8 mouse cellular contexts compared by ENCODE assay signal in the genomic region with DNA sequence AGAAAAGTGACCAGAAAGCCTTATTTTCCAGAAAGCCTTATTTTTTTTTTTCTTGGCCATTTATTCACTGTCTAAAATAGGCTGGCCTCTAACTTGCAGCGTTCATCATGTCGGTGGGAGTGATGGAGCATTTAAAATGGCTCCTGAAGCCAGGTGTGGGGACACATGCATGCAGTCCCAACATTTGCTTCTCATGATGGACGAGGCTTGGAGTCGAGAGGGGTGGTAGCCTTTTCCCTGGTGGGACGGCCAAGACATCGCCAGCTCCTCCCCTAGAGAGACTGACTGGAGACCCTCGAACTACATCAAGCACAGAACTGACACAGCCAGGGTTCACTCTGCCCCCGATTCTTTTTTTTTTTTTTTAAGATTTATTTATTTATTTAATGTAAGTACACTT. TPM values are rescaled to one million over a fixed set of nuclear protein-coding genes. Genes with fewer than 3 reads are reported as not detected.
DNase-seq lines count a peak whose midpoint lies in the region; ATAC-seq lines count a peak whose summit lies in the region.

No protein-coding gene starts in this region.

- peak overlapping the region; percentile 43; the same call in 1 of the 2 replicates for H3K9ac ChIP-seq in forebrain, embryonic 11.5 days (ENCODE audit: low read length)
- no peak overlapping the region for H3K9ac ChIP-seq in liver, embryonic 13.5 days

- peak; percentile 11; the same call in 1 of the 2 replicates for ATAC-seq in frontal cortex, adult (ENCODE audit: low TSS enrichment)
- peak; percentile 40 for ATAC-seq in forebrain, embryonic 11.5 days (replicated peaks; ENCODE audit: low FRiP score)
- no peak for ATAC-seq in liver, embryonic 13.5 days (ENCODE audit: low read depth)

- H3K9me3 ChIP-seq in forebrain, embryonic 11.5 days (ENCODE audit: control insufficient read depth, low read length) = no peaks in the 10 kb centered on the region
- no peaks in the 10 kb centered on the region for H3K9me3 ChIP-seq in liver, embryonic 13.5 days (replicated peaks)

- no peak overlapping the region for H3K27ac ChIP-seq in forebrain, embryonic 11.5 days (ENCODE audit: low read depth, low read length)
- no peak overlapping the region for H3K27ac ChIP-seq in liver, embryonic 13.5 days

- H3K4me2 ChIP-seq in forebrain, embryonic 11.5 days (ENCODE audit: low read depth, low read length, severe bottlenecking) = peak overlapping the region; percentile 48
- H3K4me2 ChIP-seq in liver, embryonic 13.5 days = peak overlapping the region; percentile 57

- peak overlapping the region; percentile 27 for H3K4me3 ChIP-seq in forebrain, embryonic 11.5 days (ENCODE audit: low read depth, low read length)
- H3K4me3 ChIP-seq in liver, embryonic 13.5 days (replicated peaks) = peak overlapping the region; percentile 28

- 18% methylated on average over 8 of the region's 8 CpGs for WGBS in forebrain, embryonic 11.5 days
- WGBS in liver, embryonic 13.5 days (ENCODE audit: insufficient replicate concordance) = 24% methylated on average over 8 of the region's 8 CpGs

- no peaks in the 10 kb centered on the region for H3K36me3 ChIP-seq in forebrain, embryonic 11.5 days (ENCODE audit: control insufficient read depth, insufficient read depth, low read length)
- H3K36me3 ChIP-seq in liver, embryonic 13.5 days = no peaks in the 10 kb centered on the region

- peaks cover 2% of the 10 kb centered on the region; the same call in 1 of the 2 replicates for H3K4me1 ChIP-seq in forebrain, embryonic 11.5 days (replicated peaks; ENCODE audit: control insufficient read depth, insufficient read depth, low read length)
- peaks cover 13% of the 10 kb centered on the region for H3K4me1 ChIP-seq in liver, embryonic 13.5 days (replicated peaks)

- H3K27me3 ChIP-seq in forebrain, embryonic 11.5 days (ENCODE audit: control insufficient read depth, insufficient read depth, low read length) = peaks cover 2% of the 10 kb centered on the region; the same call in 1 of the 2 replicates
- H3K27me3 ChIP-seq in liver, embryonic 13.5 days = peaks cover 36% of the 10 kb centered on the region

- DNase-seq in frontal cortex, postnatal 14 days (ENCODE audit: low spot score in 2 of 2) = no peak
- peak; percentile 60 for DNase-seq in A20 (ENCODE audit: low read depth, low spot score)
- DNase-seq in forebrain, embryonic 11.5 days (ENCODE audit: low spot score) = no peak
- no peak for DNase-seq in liver, embryonic 13.5 days
- no peak for DNase-seq in right cerebral cortex, adult 18-20 months
- DNase-seq in left cerebral cortex, adult 8-10 months (ENCODE audit: low spot score in 2 of 2) = no peak
- no peak for DNase-seq in lung, postnatal 25 days (ENCODE audit: low spot score)

RNA-seq across cellular contexts. Expression of a gene that starts 13.6 kb away (rescaled TPM):
- polyA plus RNA-seq in forebrain, embryonic 11.5 days (2014; fragmentation: Nextera tagmentation; extraction: Ambion mirVana) = 102 and 104 TPM in 2 replicates
- polyA plus RNA-seq in liver, embryonic 13.5 days (2015; fragmentation: Nextera tagmentation; extraction: Ambion mirVana) = 29.6 and 33.7 TPM in 2 replicates
- 100 to 1,000 TPM; 101 to 108 (median 103) TPM for total RNA-seq in left cerebral cortex, adult 8-10 months (2022)
